Mouse (Mus musculus) olfactory bulb, adult 2 months (tissue): ENCODE measurements around the gene Auh. TPM values are rescaled to one million over a fixed set of nuclear protein-coding genes. Genes with fewer than 3 reads are reported as not detected.

Experiments used
- H3K27ac ChIP-seq: fragments of 200-500 bp; 2 replicates; pipeline ENCODE4 v1.5.1; 2012; ENCODE audit warnings: low read depth, low read length; ENCODE audit not compliant: insufficient read depth
- H3K4me1 ChIP-seq: fragments of 200-500 bp; 2 replicates; pipeline ENCODE4 v1.6.1; 2012; ENCODE audit warnings: low read length; ENCODE audit not compliant: control insufficient read depth, insufficient read depth
- H3K4me3 ChIP-seq: fragments of 200-500 bp; 2 replicates; pipeline ENCODE4 v1.5.1; 2012; ENCODE audit warnings: mild to moderate bottlenecking, low read depth, low read length, moderate library complexity; ENCODE audit not compliant: insufficient read depth
- CTCF ChIP-seq: fragments of 200-500 bp; IDR thresholded peaks from 2 replicates; pipeline ENCODE4 v1.5.1; 2012; ENCODE audit warnings: low read depth, mild to moderate bottlenecking, low read length, moderate library complexity; ENCODE audit not compliant: insufficient read depth
- POLR2A ChIP-seq: fragments of 200-500 bp; IDR thresholded peaks from 2 replicates; pipeline ENCODE4 v1.6.1; 2012; ENCODE audit warnings: mild to moderate bottlenecking, low read depth, low read length, moderate library complexity; ENCODE audit not compliant: insufficient read depth
- WGBS: fragments of 180-500 bp; shearing (Covaris S2); methylation state at CpG from one replicate; pipeline ENCODE4 v1.1.7; 2018; 5-methylcytosine and 5-hydroxymethylcytosine counted together
- polyA plus RNA-seq: library from polyadenylated mRNA; stranded (reverse); fragments of >200 nt; gene quantifications from 2 replicates; pipeline ENCODE4 v1.2.4, GENCODE M21; 2012; ENCODE audit warnings: low replicate concordance; ENCODE audit not compliant: missing spikeins, insufficient read depth, insufficient read length

The Auh gene
- not detected in 2 replicates for polyA plus RNA-seq

DNA sequence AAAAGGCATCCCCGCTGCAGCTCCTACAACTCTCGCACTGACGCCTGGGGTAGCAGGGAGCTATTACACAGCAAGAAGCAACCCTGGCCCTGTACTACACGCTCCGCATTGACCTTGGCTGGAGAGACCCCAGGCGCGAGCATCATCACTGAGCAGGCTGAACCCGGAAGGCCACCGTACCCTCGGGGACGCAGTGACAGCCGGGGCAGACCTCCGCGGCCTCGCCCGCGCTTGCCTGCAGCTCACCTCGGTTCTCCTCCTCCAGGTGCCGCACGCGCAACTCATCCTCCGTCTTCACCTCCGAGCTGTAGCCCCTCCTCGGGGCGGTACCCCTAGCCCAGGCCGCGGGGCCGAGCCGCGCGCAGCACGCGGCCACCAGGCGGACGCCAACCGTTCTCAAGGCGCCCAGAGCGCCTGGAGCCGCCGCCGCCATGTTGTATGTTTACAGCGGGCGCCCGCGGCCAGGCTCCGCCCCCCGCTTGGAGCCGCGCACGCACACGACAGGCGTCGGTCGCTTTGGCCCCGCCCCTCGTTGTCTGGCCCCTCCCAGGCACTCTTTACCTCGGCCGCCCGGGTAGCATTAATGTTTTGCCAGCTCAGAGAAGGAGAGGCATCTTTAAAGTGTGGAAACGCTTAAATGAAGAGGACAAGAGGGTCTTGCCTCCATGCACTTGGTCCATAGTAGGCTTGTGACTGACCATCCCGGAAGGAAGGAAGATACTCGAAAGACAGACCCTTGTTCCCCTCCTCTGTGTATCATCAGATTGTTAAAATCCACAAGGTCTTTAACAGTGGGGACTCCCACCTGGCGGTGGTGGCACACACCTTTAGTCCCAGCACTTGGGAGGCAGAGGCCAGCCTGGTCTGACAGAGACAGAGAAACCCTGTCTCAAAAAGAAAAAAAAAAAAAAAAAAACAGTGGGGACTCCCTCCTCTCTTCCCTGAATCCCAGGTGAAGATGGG, at the start of gene Auh:
Auh (minus strand) TSS at position 473 of the 963 bp plus-strand sequence.
- Histone ChIP-seq H3K27ac (peak within 1 kb of the TSS; percentile 74), H3K4me1 (peaks cover 15% of the 10 kb centered on the region), H3K4me3 (peak within 1 kb of the TSS; percentile 78)
- TF ChIP-seq POLR2A, result peak; percentile 77
- no peak for TF ChIP-seq CTCF
- under 1% methylated on average over 63 of the region's 63 CpGs for whole genome bisulfite sequencing

DNA sequence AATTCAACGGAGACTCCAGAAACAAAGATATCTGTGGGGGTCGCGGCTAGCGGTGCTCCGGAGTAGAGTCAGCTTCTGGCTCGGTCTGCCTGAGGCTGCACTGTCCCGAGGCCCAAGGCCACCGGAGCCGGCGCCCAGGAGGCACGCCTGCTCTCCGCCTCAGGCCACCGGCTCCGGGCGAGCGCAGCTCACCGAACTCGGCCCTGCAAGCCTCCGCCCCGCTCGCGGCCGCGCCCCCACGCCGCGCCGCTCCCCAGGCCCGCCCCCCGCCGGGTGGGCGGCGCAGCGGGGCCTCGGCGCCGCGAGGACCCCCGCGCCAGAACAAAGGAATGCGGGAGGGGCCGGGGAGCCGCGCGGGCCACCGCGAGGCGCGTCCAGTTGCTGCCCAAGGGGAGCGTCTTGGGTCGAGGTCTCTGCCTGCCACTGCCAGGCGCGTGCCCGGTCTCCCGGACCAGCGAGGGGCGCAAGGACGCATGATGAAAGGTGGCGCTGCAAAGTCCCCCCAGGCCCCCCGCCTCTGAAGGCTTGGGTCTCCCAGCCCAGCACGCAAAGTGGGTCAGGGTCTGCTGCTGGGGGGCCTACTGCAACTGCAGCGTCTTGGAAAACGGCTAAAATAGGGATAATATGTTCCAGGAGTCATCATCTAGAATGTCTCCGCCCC, 49.0 kb upstream of the Auh start:
- under 1% methylated on average over 61 of the region's 64 CpGs for WGBS
- Histone ChIP-seq H3K4me1 (peaks cover 23% of the 10 kb centered on the region), H3K4me3 (peak overlapping the region; percentile 60), H3K27ac (peak overlapping the region; percentile 89)
- TF ChIP-seq CTCF (no peak), POLR2A (peak; percentile 28; the same call in 1 of the 2 replicates)

DNA sequence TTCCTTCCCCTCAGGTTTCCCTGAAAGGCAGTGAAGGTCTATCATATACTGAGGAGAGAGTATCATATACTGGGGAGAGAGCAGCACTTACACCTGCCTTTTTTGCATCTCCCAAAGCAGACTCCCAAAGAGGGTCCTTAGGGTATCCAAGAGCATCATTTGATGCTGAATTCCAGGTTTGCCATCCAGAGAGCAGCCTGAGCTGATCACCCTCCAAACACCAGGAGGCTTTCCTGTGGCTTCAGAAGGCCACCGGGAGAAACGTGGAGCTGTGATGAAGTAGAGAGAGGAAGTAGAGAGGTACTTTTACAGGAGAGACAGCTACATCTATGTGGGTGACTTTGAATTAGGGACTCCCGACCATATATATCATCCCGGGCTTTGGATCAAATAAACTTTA, 48.3 kb upstream of the Auh start:
- TF ChIP-seq CTCF, result no peak
- no peak for TF ChIP-seq POLR2A
- Histone ChIP-seq H3K4me1 (peaks cover 28% of the 10 kb centered on the region), H3K27ac (peak overlapping the region; percentile 89), H3K4me3 (peak overlapping the region; percentile 34)
- 22% methylated on average over 4 of the region's 4 CpGs for WGBS

DNA sequence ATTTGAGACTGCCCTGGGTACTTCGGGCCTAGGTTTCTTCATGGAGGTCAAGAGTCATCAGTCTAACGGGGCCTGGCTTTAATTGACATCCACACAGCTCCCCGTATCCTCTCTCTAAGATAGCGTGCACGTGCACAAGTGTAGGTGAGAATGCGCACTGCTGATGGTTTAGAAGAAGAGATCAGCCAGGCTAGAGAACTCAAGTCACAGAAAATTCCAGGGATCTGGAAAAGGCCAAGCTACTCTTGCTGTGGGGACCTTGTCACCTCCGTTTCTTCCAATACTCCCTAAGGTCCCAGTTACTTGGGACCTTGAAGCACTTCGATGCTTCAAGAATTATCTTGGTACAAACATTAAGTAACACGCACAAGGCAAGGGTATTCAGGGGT, 47.7 kb upstream of the Auh start:
- peak overlapping the region; percentile 82 for H3K27ac ChIP-seq
- WGBS, result 55% methylated on average over 9 of the region's 9 CpGs
- TF ChIP-seq POLR2A, result no peak
- TF ChIP-seq CTCF, result no peak
- H3K4me3 ChIP-seq, result peak overlapping the region; percentile 20
- H3K4me1 ChIP-seq, result peaks cover 29% of the 10 kb centered on the region

DNA sequence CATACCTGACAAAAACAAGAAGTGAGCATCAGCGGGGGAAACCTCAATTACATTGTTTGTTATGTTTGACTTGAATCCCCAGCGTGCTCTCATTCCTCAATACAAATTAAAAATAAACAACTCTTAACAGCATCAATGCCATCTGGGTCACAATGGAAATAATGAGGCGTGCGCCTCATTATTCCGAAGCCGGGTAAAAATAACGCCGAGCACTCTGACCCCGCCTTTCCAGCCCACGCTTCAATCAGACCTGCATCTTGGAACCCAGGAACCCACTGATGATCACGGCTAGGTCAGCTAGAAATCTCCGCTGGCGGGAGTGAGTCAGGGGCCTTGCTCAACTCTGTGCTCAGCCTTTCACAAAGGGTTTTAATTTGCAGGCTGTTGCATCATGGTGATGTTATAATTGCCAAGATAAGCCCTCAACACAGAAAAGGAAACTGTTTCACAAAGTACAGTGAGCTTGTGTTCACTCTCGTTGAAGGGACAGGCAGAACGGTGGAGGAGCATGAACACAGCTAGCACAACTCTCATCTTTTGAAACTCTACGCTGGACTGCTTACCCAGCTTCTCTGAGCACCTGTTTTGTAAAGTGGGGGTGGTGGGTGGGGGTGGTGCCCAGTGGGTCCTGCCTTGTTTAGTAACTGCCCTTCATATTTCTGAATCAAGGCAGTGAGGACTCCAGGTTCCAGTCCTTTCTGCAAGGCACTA, 47.2 kb upstream of the Auh start:
- Histone ChIP-seq H3K4me3 (peak overlapping the region; percentile 22), H3K4me1 (peaks cover 26% of the 10 kb centered on the region), H3K27ac (peak overlapping the region; percentile 82)
- 12% methylated on average over 16 of the region's 16 CpGs for whole genome bisulfite sequencing
- no peak for TF ChIP-seq POLR2A
- no peak for TF ChIP-seq CTCF

GRCm38 (mm10) chr13:52976130-52976509, 46.6 kb upstream of the Auh start:
- Histone ChIP-seq H3K4me3 (no peak overlapping the region), H3K27ac (peak overlapping the region; percentile 71), H3K4me1 (peaks cover 22% of the 10 kb centered on the region)
- 13% methylated on average over 8 of the region's 8 CpGs for WGBS
- TF ChIP-seq POLR2A (no peak), CTCF (no peak)

GRCm38 (mm10) chr13:52974676-52975075, 45.2 kb upstream of the Auh start:
- Histone ChIP-seq H3K4me1 (peaks cover 24% of the 10 kb centered on the region), H3K4me3 (no peak overlapping the region), H3K27ac (no peak overlapping the region)
- 33% methylated on average over 3 of the region's 3 CpGs for WGBS
- TF ChIP-seq POLR2A (no peak), CTCF (no peak)

DNA sequence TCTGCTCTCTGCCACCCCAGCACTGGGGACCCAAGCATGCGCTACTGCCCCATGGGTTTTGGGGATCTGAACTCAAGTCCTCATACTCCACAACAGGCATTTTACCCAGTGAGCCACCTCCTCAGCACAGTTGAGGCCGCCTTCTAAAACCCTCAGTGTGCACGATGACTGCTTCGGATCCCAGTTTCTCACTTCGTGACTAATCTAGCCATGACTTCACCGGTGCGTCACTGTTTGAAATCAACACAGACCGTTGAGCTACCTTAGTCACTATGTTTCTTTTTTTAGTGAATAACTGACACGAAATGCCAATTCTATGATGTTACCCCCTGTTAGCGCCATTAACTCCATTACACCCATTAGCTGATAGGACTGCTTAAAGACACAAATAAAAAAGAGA, 43.9 kb upstream of the Auh start:
- no peak for TF ChIP-seq CTCF
- no peak for TF ChIP-seq POLR2A
- H3K4me1 ChIP-seq, result peaks cover 30% of the 10 kb centered on the region
- H3K4me3 ChIP-seq, result no peak overlapping the region
- no peak overlapping the region for H3K27ac ChIP-seq
- 49% methylated on average over 10 of the region's 10 CpGs for WGBS

DNA sequence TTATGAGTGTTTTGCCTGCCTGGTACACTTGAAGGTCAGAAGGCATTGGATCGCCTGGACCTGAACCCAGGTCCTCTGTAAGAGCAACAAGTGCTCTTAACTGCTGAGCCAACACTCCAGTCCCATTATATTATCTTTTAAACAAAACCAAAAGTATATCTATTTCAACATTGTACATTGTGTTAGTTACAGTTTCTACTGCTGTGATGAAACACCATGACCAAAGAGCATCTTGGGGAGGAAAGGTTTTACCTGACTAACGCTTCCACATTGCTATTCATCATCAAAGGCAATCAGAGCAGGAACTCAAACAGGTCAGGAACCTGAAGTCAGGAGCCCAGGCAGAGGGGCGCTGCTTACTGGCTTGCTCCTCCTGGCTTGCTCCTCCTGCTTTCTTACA, 43.1 kb upstream of the Auh start:
- no peak overlapping the region for H3K4me3 ChIP-seq
- H3K27ac ChIP-seq, result no peak overlapping the region
- WGBS, result 96% methylated on average over 3 of the region's 3 CpGs
- TF ChIP-seq CTCF (no peak), POLR2A (no peak)
- peaks cover 35% of the 10 kb centered on the region for H3K4me1 ChIP-seq
